Mouse (Mus musculus): Measurements from ENCODE around the gene Nme7. TPM values are rescaled to one million over a fixed set of nuclear protein-coding genes. Genes with fewer than 3 reads are reported as not detected.

Nme7 gene
- polyA plus RNA-seq, 1 experiment: 13.6 TPM

DNA sequence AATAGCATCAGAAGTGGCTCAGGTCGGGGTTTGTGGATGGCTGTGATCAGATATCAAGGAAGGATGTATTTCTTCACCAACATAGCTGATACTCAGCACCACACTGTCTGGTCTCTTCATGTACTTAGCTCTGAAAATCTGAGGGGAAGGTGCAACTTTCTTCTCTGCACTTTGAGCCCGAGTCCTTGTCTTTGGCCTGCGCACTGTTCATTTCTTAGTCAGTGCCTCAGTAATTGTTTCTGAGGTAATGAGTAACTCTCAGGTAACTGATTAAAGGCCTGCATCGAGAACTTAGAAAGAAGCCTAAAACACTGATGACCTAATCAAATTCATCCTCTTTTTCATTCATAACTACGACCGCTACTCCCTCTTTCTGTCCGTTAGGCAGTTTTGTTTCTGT is 107.4 kb downstream of the Nme7 start:
- Histone ChIP-seq H3K27me3 (ENCODE audit: control insufficient read depth, insufficient read depth, low read length) (no peaks in the 10 kb centered on the region), H3K4me3 (replicated peaks; ENCODE audit: insufficient read depth, low read depth, low read length) (no peak overlapping the region), H3K27ac (ENCODE audit: insufficient read depth, low read length) (no peak overlapping the region), H3K4me1 (ENCODE audit: control insufficient read depth, insufficient read depth, low read length) (no peaks in the 10 kb centered on the region; the same call in 1 of the 2 replicates)
- WGBS: 96% methylated on average over 7 of the region's 7 CpGs
- TF ChIP-seq POLR2A (IDR thresholded peaks at IDR 0.05; ENCODE audit: borderline replicate concordance, insufficient read depth, low read length) (no peak), CTCF (IDR thresholded peaks at IDR 0.05; ENCODE audit: borderline replicate concordance, insufficient read depth, low read depth, low read length) (no peak)
- DNase-seq: no peak

DNA sequence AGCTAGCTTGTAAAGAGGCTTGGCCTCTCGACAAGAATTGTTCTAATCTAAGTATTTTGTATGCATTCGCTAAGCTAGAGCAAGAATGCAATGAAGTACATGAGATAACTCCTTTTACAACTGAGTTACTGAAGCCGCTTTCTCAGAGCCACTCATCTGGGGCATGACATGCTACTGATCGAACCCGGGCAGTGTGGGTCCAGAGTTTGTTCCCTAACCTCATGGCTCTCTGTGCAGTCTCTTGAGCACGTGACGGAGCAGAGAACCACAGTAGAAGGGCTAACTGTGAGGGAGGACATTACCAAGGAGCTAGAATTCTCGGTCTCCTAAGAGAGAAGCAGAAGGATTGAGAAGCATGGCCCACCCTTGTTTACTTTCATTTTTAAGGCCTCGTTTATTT is 109.0 kb downstream of the Nme7 start:
- 97% methylated on average over 9 of the region's 9 CpGs for WGBS
- Histone ChIP-seq H3K4me3 (replicated peaks; ENCODE audit: insufficient read depth, low read depth, low read length) (no peak overlapping the region), H3K4me1 (ENCODE audit: control insufficient read depth, insufficient read depth, low read length) (no peaks in the 10 kb centered on the region), H3K27me3 (ENCODE audit: control insufficient read depth, insufficient read depth, low read length) (no peaks in the 10 kb centered on the region), H3K27ac (ENCODE audit: insufficient read depth, low read length) (no peak overlapping the region)
- TF ChIP-seq POLR2A (IDR thresholded peaks at IDR 0.05; ENCODE audit: borderline replicate concordance, insufficient read depth, low read length) (no peak), CTCF (IDR thresholded peaks at IDR 0.05; ENCODE audit: borderline replicate concordance, insufficient read depth, low read depth, low read length) (no peak)
- DNase-seq: no peak

DNA sequence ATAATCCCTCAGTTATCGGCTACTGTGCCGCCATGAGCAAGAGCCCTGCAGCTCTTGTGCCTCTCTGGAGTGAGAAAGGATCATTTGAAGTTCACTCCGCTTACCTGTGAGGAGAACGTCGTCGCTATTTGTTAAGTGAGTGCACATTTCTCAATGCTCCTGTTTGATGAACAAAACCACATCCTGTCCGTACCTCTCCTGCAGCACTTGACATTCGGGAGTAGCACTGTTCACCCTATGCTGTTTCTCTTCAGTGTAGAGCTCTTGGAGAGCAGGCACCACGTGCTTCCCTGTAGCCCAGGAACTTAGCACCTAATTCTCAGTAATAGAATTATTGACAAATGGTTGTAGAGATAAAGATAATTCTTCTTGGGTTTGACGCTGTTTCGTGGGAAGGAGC is 109.7 kb downstream of the Nme7 start:
- H3K27ac ChIP-seq (ENCODE audit: insufficient read depth, low read length): no peak overlapping the region
- H3K4me1 ChIP-seq (ENCODE audit: control insufficient read depth, insufficient read depth, low read length): no peaks in the 10 kb centered on the region
- 98% methylated on average over 11 of the region's 11 CpGs for WGBS
- H3K27me3 ChIP-seq (ENCODE audit: control insufficient read depth, insufficient read depth, low read length): no peaks in the 10 kb centered on the region
- DNase-seq: no peak
- TF ChIP-seq CTCF (IDR thresholded peaks at IDR 0.05; ENCODE audit: borderline replicate concordance, insufficient read depth, low read depth, low read length) (no peak), POLR2A (IDR thresholded peaks at IDR 0.05; ENCODE audit: borderline replicate concordance, insufficient read depth, low read length) (no peak)
- H3K4me3 ChIP-seq (replicated peaks; ENCODE audit: insufficient read depth, low read depth, low read length): no peak overlapping the region

DNA sequence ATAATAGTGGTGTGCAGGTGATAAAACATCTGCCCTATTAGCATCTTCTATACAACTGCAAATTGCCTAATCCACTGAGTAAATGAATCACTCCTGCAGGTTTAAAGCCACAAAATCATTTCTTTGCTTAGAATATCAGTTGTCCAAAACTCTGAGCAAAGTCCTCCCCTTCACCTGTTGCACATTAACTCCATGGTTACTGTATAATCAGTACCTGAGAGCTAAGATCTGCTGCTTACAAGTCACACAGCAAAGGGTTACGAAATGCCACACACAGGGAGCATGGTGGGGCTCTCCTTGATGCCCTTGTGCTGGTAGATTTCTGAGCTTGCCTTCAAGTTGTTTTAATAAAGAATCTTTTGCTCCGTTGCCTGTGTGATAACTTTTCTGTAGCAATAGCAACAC is 111.4 kb downstream of the Nme7 start:
- TF ChIP-seq POLR2A (IDR thresholded peaks at IDR 0.05; ENCODE audit: borderline replicate concordance, insufficient read depth, low read length) (no peak), CTCF (IDR thresholded peaks at IDR 0.05; ENCODE audit: borderline replicate concordance, insufficient read depth, low read depth, low read length) (no peak)
- no peaks in the 10 kb centered on the region for H3K4me1 ChIP-seq (ENCODE audit: control insufficient read depth, insufficient read depth, low read length)
- no peak overlapping the region for H3K4me3 ChIP-seq (replicated peaks; ENCODE audit: insufficient read depth, low read depth, low read length)
- DNase-seq: no peak
- 94% methylated on average over 2 of the region's 2 CpGs for WGBS
- H3K27me3 ChIP-seq (ENCODE audit: control insufficient read depth, insufficient read depth, low read length): no peaks in the 10 kb centered on the region
- no peak overlapping the region for H3K27ac ChIP-seq (ENCODE audit: insufficient read depth, low read length)

DNA sequence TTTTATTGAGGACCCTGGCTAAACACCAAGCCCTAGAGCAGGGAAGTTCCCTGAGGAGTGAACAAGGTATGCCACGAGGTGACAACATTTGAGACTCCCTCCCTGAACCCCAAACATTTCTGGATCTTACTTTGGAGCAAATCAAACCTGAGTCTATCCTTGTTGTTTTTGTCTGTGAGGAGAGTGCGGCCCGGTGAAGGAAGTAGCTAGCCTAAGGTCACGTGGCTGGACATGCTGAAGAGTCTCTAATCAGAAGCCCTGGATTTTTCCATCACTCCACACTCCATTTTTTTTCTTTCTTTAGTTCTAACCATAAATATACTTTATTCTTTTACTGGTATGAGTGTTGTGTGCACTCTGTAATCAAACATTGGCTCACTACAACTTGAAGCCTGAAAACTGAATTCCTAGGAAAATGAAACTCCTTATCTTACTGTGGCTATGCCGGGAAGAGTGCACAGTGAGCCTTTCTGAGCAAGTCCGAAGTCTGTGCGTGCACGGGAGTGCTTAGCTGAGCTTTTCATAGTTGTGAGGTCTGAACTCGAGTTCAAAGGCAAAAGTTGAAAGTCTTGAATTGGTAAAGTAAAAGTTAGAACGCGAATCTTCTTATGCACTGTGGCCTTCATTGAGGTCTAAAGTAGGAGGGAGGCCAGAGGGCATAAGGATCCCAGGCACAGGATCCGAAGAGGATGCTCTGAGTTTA is 112.9 kb downstream of the Nme7 start:
- 89% methylated on average over 12 of the region's 12 CpGs for WGBS
- Histone ChIP-seq H3K27ac (ENCODE audit: insufficient read depth, low read length) (no peak overlapping the region), H3K4me1 (ENCODE audit: control insufficient read depth, insufficient read depth, low read length) (no peaks in the 10 kb centered on the region), H3K27me3 (ENCODE audit: control insufficient read depth, insufficient read depth, low read length) (no peaks in the 10 kb centered on the region), H3K4me3 (replicated peaks; ENCODE audit: insufficient read depth, low read depth, low read length) (no peak overlapping the region)
- no peak for DNase-seq
- TF ChIP-seq POLR2A (IDR thresholded peaks at IDR 0.05; ENCODE audit: borderline replicate concordance, insufficient read depth, low read length) (no peak), CTCF (IDR thresholded peaks at IDR 0.05; ENCODE audit: borderline replicate concordance, insufficient read depth, low read depth, low read length) (no peak)

DNA sequence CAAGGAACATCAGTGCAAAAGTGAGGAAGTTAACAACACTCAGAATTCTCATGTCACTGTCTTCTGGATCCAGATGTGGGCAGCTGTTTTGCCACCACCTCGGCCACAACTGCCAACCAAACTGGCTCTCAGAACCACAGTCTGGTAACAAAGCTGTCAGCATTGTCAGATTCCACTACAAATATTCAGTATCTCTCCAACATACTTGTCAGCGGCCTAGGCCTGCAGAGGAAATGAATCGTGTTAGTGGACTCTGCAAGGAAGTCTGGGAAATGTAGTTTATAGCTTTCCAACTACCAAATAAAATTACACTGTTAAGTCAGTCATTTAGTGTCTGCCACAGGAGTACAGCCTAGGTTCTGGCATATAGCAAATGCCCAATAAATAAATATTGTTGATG is 113.7 kb downstream of the Nme7 start:
- TF ChIP-seq CTCF (IDR thresholded peaks at IDR 0.05; ENCODE audit: borderline replicate concordance, insufficient read depth, low read depth, low read length) (no peak), POLR2A (IDR thresholded peaks at IDR 0.05; ENCODE audit: borderline replicate concordance, insufficient read depth, low read length) (no peak)
- no peak overlapping the region for H3K27ac ChIP-seq (ENCODE audit: insufficient read depth, low read length)
- DNase-seq: no peak
- no peaks in the 10 kb centered on the region for H3K4me1 ChIP-seq (ENCODE audit: control insufficient read depth, insufficient read depth, low read length)
- 88% methylated on average over 3 of the region's 3 CpGs for WGBS
- no peak overlapping the region for H3K4me3 ChIP-seq (replicated peaks; ENCODE audit: insufficient read depth, low read depth, low read length)
- H3K27me3 ChIP-seq (ENCODE audit: control insufficient read depth, insufficient read depth, low read length): no peaks in the 10 kb centered on the region

DNA sequence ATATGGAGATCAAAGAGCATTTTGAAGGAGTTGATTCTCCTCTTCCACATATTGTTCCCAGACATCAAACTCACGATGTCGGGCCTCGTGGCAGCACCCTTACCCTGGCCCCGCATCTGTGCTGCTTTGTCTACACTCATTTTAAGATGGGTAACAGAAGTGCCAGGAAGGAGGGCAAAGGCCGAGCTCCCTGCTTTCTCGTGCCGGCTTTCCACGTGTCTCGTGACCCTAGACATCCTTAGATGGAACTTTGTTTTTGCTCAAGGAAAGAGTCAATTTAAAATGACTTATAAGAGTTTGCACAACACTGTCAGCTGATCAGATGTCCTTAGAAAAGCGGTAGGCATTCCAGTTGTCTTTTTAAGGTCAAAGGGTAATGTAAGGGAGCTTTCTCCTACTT is 114.4 kb downstream of the Nme7 start:
- no peak for TF ChIP-seq CTCF (IDR thresholded peaks at IDR 0.05; ENCODE audit: borderline replicate concordance, insufficient read depth, low read depth, low read length)
- TF ChIP-seq POLR2A (IDR thresholded peaks at IDR 0.05; ENCODE audit: borderline replicate concordance, insufficient read depth, low read length): no peak
- H3K4me1 ChIP-seq (ENCODE audit: control insufficient read depth, insufficient read depth, low read length): no peaks in the 10 kb centered on the region
- WGBS: 83% methylated on average over 10 of the region's 10 CpGs
- DNase-seq: no peak
- H3K4me3 ChIP-seq (replicated peaks; ENCODE audit: insufficient read depth, low read depth, low read length): no peak overlapping the region
- no peaks in the 10 kb centered on the region for H3K27me3 ChIP-seq (ENCODE audit: control insufficient read depth, insufficient read depth, low read length)
- H3K27ac ChIP-seq (ENCODE audit: insufficient read depth, low read length): no peak overlapping the region

DNA sequence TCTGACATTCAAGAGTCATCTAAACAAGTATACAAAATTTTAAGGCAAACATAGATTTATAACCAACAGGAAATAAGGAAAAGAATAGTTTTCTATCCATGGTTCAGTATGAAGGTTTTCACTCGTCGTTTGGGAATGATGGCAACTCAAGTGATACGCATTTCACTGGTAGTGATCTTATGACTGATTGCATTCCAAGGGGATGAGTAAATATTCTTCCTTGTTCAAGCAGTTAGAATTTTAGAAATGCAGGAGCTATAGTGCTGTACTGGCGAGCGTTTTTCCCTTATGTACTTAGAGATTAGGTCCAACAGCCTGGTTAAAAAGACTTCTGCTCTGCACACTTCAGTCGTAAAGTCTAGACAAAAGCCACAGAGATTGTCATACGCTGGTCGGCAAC is 115.5 kb downstream of the Nme7 start:
- no peak overlapping the region for H3K27ac ChIP-seq (ENCODE audit: insufficient read depth, low read length)
- no peak for DNase-seq
- no peak overlapping the region for H3K4me3 ChIP-seq (replicated peaks; ENCODE audit: insufficient read depth, low read depth, low read length)
- WGBS: 93% methylated on average over 8 of the region's 8 CpGs
- TF ChIP-seq POLR2A (IDR thresholded peaks at IDR 0.05; ENCODE audit: borderline replicate concordance, insufficient read depth, low read length): no peak
- no peak for TF ChIP-seq CTCF (IDR thresholded peaks at IDR 0.05; ENCODE audit: borderline replicate concordance, insufficient read depth, low read depth, low read length)
- H3K27me3 ChIP-seq (ENCODE audit: control insufficient read depth, insufficient read depth, low read length): no peaks in the 10 kb centered on the region
- H3K4me1 ChIP-seq (ENCODE audit: control insufficient read depth, insufficient read depth, low read length): no peaks in the 10 kb centered on the region
